Mouse (Mus musculus) testis, postnatal 10 days (tissue): ENCODE measurements around the gene Hic1.
"Not testable (repeated sequence)": the region's sequence is repeated elsewhere in the genome, so short reads cannot be mapped to it uniquely, and the experiment has no call there.

Experiments
- DNase-seq: peaks from one replicate; pipeline ENCODE4 v3.0.0; 2021; ENCODE audit warnings: low spot score

Hic1 gene

GRCm38 (mm10) chr11:75192336-75193214, 23.3 kb upstream of the Hic1 start:
- DNase-seq: peak; percentile 90

- DNase-seq: no peak
These were observed 22.5 kb upstream of the Hic1 start for GRCm38 (mm10) chr11:75191841-75192240.

- no peak for DNase-seq
These were observed 21.7 kb upstream of the Hic1 start, which contains the start of gene Dph1 for GRCm38 (mm10) chr11:75190905-75191441. TSS of gene Dph1 (minus strand) at chr11:75191241.

GRCm38 (mm10) chr11:75190371-75190724, 21.0 kb upstream of the Hic1 start:
- DNase-seq: peak; percentile 89

GRCm38 (mm10) chr11:75189713-75190370, 20.5 kb upstream of the Hic1 start:
- DNase-seq: no peak

GRCm38 (mm10) chr11:75184986-75185385, 15.7 kb upstream of the Hic1 start:
- DNase-seq: no peak

- DNase-seq: no peak
These were observed 15.3 kb upstream of the Hic1 start for GRCm38 (mm10) chr11:75184573-75184972.

GRCm38 (mm10) chr11:75183917-75184570, 14.7 kb upstream of the Hic1 start:
- no peak for DNase-seq

GRCm38 (mm10) chr11:75178672-75179208, 9.4 kb upstream of the Hic1 start, which contains the start of gene Ovca2:
TSS of gene Ovca2 (minus strand) at chr11:75178835.
- DNase-seq: peak; percentile 92

GRCm38 (mm10) chr11:75178011-75178410, 8.7 kb upstream of the Hic1 start:
- no peak for DNase-seq

GRCm38 (mm10) chr11:75174574-75174973, 5.3 kb upstream of the Hic1 start:
- not testable (repeated sequence) for DNase-seq

- no peak for DNase-seq
These were observed 4.5 kb upstream of the Hic1 start for GRCm38 (mm10) chr11:75173799-75174165.

GRCm38 (mm10) chr11:75173095-75173798, 3.9 kb upstream of the Hic1 start:
- DNase-seq: peak; percentile 95

GRCm38 (mm10) chr11:75172151-75173094, 3.1 kb upstream of the Hic1 start:
- DNase-seq: peak; percentile 58

GRCm38 (mm10) chr11:75171186-75171865, 2.0 kb upstream of the Hic1 start:
- peak; percentile 58 for DNase-seq

- peak; percentile 96 for DNase-seq
These were observed 925 bp upstream of the Hic1 start for GRCm38 (mm10) chr11:75170136-75170751.

- peak; percentile 93 for DNase-seq
These were observed 543 bp downstream of the Hic1 start for GRCm38 (mm10) chr11:75168590-75169361.
